Mouse (Mus musculus) splenic B cell, adult 2 months (primary cell): ENCODE data around the gene Hbq1b.
A peak's percentile ranks its signal among the peaks of the same experiment; 100 is the strongest.
"Not testable (repeated sequence)": the region's sequence is repeated elsewhere in the genome, so short reads cannot be mapped to it uniquely, and the experiment has no call there.

Experiments used
- DNase-seq: peaks from one replicate; pipeline ENCODE4 v3.0.0-alpha.2; 2011; ENCODE audit warnings: low read depth, low spot score
- H3K27me3 ChIP-seq: 2 replicates; pipeline ENCODE4 v1.6.1; 2012; ENCODE audit warnings: mild to moderate bottlenecking, low read length, moderate library complexity, mixed read lengths; ENCODE audit not compliant: control insufficient read depth, poor library complexity, insufficient read depth, severe bottlenecking
- H3K36me3 ChIP-seq: 2 replicates; pipeline ENCODE4 v1.6.1; 2012; ENCODE audit warnings: mild to moderate bottlenecking, low read length, moderate library complexity, mixed read lengths; ENCODE audit not compliant: control insufficient read depth, poor library complexity, insufficient read depth, severe bottlenecking

Hbq1b gene

GRCm38 (mm10) chr11:32283091-32283777 lies 3.5 kb upstream of the Hbq1b start, which contains the start of gene Hba-a1:
TSS of gene Hba-a1 (plus strand) at chr11:32283511.
- not testable (repeated sequence) for H3K27me3 ChIP-seq, H3K36me3 ChIP-seq, DNase-seq

- DNase-seq, H3K36me3 ChIP-seq: not testable (repeated sequence)
Observed at GRCm38 (mm10) chr11:32284582-32284981, 2.2 kb upstream of the Hbq1b start.

GRCm38 (mm10) chr11:32285031-32285775 lies 1.6 kb upstream of the Hbq1b start:
- no peaks in the 10 kb centered on the region for H3K36me3 ChIP-seq
- no peak for DNase-seq
- no peaks in the 10 kb centered on the region for H3K27me3 ChIP-seq

More at GRCm38 (mm10) chr11:32284582-32284981, 2.2 kb upstream of the Hbq1b start:
- H3K27me3 ChIP-seq: not testable (repeated sequence)

DNA sequence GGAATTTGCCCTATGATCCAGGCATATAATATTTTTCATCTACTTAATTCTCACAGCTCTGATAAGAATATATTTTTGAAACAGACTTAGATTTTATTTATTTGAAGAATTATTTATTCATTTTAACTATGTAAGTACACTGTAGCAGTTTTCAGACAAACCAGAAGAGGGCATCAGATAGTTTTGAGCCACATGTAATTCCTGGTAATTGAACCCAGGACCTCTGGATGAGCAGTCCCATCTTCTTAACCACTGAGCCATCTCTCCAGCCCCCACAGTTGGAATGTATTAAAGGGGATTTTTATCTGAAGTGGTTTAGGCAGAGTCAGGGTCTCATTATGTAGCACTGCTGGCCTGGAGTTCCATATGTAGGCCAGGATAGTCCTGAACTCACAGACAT lies 878 bp upstream of the Hbq1b start:
- not testable (repeated sequence) for H3K36me3 ChIP-seq, DNase-seq, H3K27me3 ChIP-seq

DNA sequence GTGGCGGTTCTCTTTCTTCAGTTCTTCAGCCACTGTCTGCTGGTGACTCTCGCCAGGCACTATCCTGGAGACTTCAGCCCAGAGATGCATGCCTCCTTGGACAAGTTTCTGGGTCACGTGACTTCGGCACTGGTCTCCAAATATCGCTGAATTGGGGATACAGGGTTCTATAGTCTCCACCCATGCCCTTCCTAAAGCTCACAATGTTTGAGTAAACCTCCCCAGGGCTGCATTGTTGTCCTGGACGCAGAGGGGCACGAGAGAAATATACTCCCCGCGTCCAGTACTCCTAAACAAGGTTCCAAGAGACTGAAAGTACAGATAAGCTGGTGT lies 694 bp downstream of the Hbq1b start:
- H3K36me3 ChIP-seq: no peaks in the 10 kb centered on the region
- no peak for DNase-seq
- H3K27me3 ChIP-seq: no peaks in the 10 kb centered on the region

DNA sequence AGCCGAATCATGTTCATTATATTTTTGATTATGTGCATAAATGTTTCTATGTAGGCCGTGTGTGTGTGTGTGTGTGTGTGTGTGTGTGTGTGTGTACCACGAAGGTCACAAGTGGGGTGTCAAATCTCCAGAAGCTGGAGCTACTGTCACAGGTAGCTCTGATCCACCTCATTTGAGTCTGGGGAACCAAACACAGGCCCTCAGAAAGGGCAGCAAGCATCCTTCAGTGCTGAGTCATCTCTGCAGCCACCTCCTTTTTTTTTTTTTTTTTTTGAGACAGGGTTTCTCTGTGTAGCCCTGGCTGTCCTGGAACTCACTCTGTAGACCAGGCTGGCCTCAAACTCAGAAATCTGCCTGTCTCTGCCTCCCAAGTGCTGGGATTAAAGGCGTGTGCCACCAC lies 6.1 kb downstream of the Hbq1b start:
- H3K36me3 ChIP-seq, H3K27me3 ChIP-seq, DNase-seq: not testable (repeated sequence)

GRCm38 (mm10) chr11:32293479-32293878 lies 6.7 kb downstream of the Hbq1b start:
- not testable (repeated sequence) for DNase-seq, H3K27me3 ChIP-seq

GRCm38 (mm10) chr11:32296203-32296602 lies 9.4 kb downstream of the Hbq1b start, which contains the start of gene Hba-a2:
TSS of gene Hba-a2 (plus strand) at chr11:32296489.
- H3K27me3 ChIP-seq, DNase-seq, H3K36me3 ChIP-seq: not testable (repeated sequence)

More at GRCm38 (mm10) chr11:32293479-32293878, 6.7 kb downstream of the Hbq1b start:
- H3K36me3 ChIP-seq: not testable (repeated sequence)

DNA sequence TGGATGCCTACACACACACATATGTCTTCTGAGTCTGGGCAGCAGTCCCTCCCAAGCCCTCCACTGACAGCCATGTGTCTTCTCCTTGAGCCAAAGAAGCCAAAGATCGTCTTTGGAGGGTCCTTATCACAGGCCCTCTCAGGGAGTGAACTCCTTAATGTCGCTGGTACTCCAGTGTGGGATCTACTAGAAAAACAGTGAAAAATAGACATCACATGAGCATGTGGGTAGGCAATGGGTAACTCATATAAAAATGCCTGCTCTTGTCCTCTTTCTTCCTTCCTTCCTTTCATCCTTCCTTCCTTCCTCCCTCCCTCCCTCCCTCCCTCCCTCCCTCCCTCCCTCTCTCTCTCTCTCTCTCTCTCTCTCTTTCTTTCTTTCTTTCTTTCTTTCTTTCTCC lies 10.7 kb downstream of the Hbq1b start:
- DNase-seq, H3K27me3 ChIP-seq, H3K36me3 ChIP-seq: not testable (repeated sequence)

DNA sequence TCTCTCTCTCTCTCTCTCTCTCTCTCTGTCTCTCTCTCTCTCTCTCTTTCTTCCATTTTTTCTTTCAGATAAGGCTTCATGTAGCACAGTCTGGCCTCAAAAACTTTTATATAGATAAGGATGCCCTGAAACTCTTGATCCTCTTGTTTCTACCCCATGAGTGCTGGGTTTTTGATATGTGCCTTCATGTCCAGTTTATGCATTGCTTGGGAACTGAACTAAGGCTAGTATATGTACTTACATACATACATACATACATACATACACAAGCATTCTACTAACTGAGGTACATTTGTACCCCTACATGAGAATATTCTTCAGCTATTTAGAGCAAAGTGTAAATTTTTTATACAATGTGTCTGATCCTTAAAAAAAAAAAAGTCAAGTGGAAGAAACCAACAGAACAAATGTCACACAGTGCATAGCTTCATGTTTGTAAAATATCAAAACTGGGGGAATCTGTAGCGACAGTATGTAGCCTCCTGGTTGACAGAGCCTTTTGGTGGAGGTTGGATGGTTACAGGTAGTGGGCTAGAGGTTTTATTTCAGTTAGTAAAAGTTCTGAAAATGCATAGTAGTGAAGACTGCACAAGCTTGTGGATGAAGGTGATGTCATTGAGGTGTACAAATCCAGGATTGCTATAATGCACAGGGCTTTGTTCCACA lies 11.2 kb downstream of the Hbq1b start:
- Histone ChIP-seq H3K36me3 (no peaks in the 10 kb centered on the region), H3K27me3 (no peaks in the 10 kb centered on the region)
- DNase-seq: no peak

DNA sequence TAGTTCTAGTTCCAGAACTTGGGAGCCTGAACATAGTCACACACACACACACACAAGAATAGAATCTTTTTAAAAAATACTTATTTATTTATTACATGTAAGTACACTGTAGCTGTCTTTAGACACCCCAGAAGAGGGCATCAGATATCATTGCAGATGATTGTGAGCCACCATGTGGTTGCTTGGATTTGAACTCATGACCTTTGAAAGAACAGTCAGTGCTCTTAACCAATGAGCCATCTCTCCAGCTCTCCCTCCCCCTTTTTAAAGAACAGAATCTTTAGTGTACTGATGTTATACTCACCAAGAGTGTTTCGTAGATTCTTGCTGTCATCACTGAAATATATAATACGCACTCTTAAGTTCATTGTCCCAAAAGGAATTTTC lies 11.8 kb downstream of the Hbq1b start:
- Histone ChIP-seq H3K27me3 (no peaks in the 10 kb centered on the region), H3K36me3 (no peaks in the 10 kb centered on the region)
- no peak for DNase-seq

- not testable (repeated sequence) for H3K27me3 ChIP-seq, H3K36me3 ChIP-seq
- DNase-seq: peak; percentile 43
Observed at GRCm38 (mm10) chr11:32299865-32300264, 13.1 kb downstream of the Hbq1b start, which contains the start of gene Hbq1a. TSS of gene Hbq1a (plus strand) at chr11:32300069.

GRCm38 (mm10) chr11:32300279-32301267 lies 13.8 kb downstream of the Hbq1b start:
- H3K36me3 ChIP-seq: no peaks in the 10 kb centered on the region
- H3K27me3 ChIP-seq: no peaks in the 10 kb centered on the region
- no peak for DNase-seq

DNA sequence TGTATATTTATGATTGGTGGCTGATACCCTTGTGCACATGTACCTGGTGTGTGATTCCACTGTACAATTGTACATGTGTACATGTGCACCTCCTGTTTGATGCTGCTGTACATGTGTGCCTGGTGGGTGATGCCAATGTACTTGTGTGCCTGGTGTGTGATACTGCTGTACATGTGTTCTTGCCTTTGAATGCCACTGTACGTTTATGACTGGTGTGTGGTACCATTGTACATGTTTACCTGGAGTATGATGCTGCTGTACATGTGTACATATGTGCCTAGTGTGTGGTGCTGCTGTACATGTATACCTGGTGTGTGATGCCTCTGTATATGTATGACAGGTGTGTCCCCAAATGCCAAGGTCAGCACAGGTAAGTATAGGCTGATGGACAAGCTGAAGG lies 14.7 kb downstream of the Hbq1b start:
- no peak for DNase-seq
- Histone ChIP-seq H3K36me3 (no peaks in the 10 kb centered on the region), H3K27me3 (no peaks in the 10 kb centered on the region)
